Mouse (Mus musculus): Measurements from ENCODE around the gene Ubxn6.

The Ubxn6 gene

GRCm38 (mm10) chr17:56055945-56056678 is 18.7 kb downstream of the Ubxn6 start:
- no peak for DNase-seq (ENCODE audit: low spot score)

GRCm38 (mm10) chr17:56054938-56055337 is 19.9 kb downstream of the Ubxn6 start:
- no peak for DNase-seq (ENCODE audit: low spot score)

GRCm38 (mm10) chr17:56051369-56051768 is 23.5 kb downstream of the Ubxn6 start:
- DNase-seq (ENCODE audit: low spot score), result no peak

DNA sequence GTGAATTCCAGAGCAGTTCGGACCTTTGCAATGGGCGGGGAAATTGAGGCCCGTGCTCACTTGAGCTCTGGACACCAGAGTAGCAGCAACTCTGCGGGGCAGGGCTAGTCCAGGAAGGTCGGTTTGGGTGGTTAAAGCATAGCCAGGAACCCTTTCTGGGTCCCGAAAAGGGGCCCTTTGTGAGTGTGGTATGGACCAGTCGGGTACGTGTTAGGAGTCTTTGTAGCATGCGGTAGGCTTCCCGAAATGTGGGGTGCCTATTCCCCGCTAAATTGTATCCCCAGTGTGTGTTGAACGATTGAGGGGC is 34.0 kb downstream of the Ubxn6 start:
- DNase-seq (ENCODE audit: low spot score), result no peak

DNA sequence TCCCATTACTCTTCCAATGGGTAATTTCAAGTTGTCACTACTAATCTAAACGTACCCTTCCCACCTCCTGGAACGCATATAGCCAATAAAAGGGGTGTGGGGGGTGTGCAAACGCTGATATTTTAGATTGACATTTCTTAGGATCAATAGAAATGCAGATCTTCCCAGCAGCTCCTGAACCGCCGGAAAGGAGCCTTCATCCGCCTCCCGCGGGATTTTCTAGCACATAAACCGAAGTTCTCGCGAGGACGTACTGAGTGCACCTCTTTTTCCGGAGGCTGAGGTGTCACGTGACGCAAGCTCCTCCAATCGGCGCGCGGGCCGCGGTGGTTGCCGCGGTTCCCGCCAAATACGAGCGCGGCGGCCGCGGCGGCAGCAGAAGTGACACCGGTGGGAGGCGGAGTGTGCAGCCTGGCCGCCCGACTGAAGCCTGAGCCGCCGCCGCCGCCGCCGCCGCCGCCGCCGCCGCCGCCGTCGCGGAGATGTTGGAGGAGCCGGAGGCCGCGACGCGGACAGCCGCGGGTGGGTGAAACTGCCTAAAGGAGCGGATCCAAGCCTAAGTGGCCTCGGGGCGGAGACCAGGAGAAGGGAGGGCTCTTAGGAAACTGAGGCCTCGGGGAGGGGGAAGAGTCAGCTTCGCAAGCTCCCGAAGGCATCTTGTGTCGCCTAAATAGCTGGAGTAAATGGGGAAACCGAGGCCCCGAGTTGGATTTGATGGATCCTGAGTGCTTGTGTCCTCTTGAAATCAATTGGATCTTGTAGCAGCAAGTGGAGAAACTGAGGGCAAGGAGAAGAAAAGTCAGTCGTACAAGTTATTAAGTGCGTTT is 34.6 kb downstream of the Ubxn6 start, which contains the start of gene Chaf1a:
TSS of gene Chaf1a (plus strand) at position 410 of the 827 bp plus-strand sequence.
- DNase-seq (ENCODE audit: low spot score), result peak; percentile 97

GRCm38 (mm10) chr17:56039345-56039744 is 35.5 kb downstream of the Ubxn6 start:
- DNase-seq (ENCODE audit: low spot score), result no peak

- no peak for DNase-seq (ENCODE audit: low spot score)
Measured at GRCm38 (mm10) chr17:56038583-56039261, 36.1 kb downstream of the Ubxn6 start.

GRCm38 (mm10) chr17:56036901-56037287 is 37.9 kb downstream of the Ubxn6 start:
- no peak for DNase-seq (ENCODE audit: low spot score)

- peak; percentile 99 for DNase-seq (ENCODE audit: low spot score)
Measured at GRCm38 (mm10) chr17:56036176-56036900, 38.5 kb downstream of the Ubxn6 start, which contains the start of gene Sh3gl1. Gene Sh3gl1, minus strand, starts transcription at chr17:56036635.

DNA sequence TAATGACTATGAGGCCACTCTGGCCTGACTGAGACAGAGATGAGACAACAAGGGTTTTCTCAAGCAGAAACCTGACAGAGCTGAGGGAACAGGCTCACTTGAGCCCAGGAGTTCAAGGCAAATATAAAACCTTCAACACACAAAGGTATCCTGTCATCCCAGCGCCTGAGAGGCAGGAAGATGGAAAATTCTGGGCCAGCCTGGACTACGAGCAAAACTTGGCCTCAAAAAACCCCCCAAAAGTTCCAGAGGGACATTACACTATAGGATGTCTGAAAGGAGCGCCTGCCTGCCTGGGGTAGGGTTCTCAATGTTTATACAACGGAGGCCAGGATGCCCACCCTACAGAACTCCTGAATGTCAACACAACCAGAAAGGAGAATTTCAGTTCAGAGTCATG is 39.6 kb downstream of the Ubxn6 start:
- DNase-seq (ENCODE audit: low spot score), result no peak

GRCm38 (mm10) chr17:56034726-56035100 is 40.1 kb downstream of the Ubxn6 start:
- DNase-seq (ENCODE audit: low spot score), result no peak

DNA sequence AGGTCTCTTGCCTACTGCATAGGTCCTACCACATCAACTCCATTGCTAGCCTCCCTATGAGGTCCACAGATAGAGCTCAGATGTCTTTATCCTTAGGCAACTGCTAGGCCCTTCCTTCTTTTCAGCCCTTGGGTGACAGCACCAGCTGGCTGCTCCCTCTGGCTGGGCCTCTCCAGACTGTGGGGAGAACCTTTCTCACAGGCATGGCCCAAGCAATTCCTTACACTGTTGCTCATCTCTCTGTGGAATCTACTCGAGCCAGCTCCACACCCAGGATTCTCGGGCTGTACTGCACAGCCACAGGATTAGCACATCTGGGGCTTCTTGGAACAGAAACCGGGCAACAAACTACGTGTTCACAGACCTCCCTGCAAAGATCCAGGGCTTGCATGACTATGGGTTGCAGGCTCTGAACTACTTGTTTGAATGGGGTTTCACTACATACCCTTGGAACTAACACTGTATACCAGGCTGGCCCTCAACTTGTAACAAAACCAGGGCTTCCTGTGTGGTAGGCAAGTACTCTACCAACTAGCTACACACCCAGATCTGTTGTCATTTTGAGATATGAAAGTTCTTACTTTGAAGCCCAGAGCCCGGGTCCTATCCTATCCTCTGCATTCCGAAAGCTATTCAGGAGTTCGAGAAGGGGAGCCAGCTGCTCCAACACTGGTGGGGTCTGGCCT is 40.6 kb downstream of the Ubxn6 start:
- no peak for DNase-seq (ENCODE audit: low spot score)

GRCm38 (mm10) chr17:56032831-56033230 is 42.0 kb downstream of the Ubxn6 start:
- no peak for DNase-seq (ENCODE audit: low spot score)

GRCm38 (mm10) chr17:56032127-56032733 is 42.6 kb downstream of the Ubxn6 start:
- DNase-seq (ENCODE audit: low spot score), result no peak

DNA sequence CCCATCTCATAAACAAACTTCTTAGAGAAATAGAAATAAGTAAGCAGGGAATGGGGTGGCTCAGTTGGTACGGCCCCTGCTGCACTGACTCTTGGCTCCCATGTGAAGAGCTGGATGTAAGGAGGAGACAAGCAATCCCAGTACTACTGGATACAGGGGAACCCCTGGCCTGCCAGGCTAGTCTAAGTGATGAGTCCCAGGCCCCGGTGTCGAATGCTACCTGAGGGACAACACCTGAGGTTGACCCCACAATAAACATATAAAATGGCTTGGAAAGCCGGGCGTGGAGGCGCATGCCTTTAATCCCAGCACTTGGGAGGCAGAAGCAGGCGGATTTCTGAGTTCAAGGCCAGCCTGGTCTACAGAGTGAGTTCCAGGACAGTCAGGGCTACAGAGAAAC is 43.4 kb downstream of the Ubxn6 start:
- no peak for DNase-seq (ENCODE audit: low spot score)

DNA sequence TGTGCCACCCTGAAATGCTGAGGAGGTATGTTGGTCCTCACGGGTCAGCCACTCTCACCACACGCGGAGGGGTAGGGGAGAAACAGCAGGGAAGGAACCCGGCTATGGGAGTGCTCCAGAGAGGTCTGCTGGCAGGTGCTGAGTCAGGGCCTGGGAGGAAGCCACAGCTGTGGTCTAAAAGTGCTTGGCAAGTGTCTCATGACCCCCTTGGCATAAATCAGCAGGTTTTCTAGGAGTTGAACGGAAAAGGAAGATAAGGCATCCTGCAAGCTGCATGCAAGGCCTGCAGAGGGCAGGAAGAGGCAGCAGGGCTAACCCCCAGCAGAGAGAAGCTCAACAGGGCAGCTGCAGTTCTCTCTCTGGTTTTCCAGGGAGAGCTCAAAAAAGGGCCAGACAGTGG is 43.9 kb downstream of the Ubxn6 start:
- DNase-seq (ENCODE audit: low spot score), result no peak

DNA sequence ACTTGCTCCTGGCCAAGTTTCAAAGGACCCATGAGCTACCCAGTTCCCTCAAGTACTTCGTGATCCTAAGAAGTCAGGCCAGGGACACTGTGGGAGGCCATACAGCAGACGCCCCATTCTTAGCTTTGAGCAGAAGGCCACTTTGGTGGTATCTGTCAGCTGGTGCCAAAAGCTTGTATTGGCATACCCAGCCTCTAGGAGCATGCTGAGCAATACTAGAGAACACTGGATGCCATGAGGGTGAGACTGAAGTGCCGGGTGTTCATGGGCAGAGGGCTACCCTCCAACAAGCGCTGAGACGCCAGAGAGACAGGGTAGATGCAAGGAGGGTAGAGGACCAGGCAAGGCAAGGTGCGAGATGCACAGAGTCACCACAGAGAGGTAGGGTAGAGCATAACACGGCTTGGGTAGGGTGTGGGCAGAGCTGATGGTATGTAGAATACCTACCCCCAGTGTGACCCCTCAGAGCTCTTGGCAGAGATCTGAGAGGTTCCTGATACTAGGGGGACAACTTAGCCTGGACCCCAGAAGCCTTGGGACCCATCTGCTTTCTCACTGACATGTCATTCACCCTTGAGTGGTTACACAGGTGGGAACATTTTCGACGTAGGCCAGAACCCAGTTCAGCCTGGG is 44.5 kb downstream of the Ubxn6 start:
- no peak for DNase-seq (ENCODE audit: low spot score)

DNA sequence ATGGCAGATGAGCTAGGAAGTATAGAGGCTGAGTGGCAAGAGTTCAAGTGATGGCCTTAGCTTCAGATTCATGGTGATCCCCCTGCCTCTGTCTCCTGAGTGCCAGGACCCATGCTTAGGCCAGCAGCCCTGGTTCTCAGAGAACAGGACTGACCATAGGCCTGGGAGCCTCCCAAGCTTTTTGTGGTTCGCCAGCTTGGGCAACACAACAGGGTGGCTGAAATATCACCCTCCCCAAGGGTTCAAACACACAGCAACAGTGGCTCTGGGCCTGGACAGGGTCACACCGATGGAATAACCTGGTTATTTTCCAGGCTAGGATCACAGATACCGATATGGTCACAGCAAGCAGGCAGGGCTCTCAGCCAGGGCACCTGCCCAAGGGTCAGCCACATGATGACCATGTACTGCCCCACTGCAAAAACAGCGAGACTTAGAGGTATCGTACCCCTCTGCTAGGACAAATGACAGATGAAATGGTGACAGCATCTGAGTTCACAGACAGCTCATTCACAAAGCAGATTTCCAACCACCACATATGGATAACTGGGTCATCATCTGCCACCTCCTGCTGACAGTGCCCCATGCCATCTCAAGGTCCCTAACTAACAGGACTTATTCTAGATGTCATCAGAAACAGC is 46.9 kb downstream of the Ubxn6 start:
- DNase-seq (ENCODE audit: low spot score), result no peak

DNA sequence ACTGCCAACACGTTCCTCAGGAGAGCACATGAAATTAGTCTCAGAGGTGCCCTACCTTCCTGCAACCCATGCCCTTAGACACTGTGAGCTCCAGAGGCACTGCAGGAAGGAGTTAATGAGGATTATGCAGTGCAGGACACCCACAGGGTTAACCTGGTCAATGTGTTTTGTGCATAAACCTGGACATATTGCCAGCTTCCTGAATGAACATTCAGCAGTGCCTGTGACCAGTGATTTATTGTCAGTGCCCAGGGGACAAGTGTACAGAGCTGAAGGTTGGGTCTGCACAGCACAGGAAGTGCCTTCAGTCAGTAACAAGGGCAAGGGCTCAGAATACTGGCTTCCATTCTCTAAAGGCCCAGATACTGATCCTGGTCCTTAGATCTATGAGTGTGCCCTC is 47.9 kb downstream of the Ubxn6 start:
- DNase-seq (ENCODE audit: low spot score), result no peak

DNA sequence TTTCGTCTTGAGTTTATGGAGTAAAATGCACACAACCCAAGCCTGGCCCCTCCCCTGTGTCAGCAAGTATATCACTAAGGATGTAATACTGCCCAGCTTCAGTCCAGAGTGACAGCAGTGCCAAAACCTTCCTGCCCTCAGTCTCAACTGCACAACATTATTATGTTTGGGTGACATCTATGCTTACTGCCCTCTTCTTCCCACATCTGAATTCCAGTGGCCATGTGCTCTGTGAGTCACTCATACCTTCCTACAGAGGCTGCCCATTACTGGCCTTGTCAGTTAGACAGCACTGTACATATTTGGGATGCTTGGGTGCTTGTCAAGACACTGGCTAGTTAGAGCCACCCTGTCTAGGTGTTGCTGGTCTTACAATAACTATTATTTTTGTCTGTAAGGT is 48.5 kb downstream of the Ubxn6 start:
- DNase-seq (ENCODE audit: low spot score), result no peak

All from layer of hippocampus, adult 11-12 months (tissue).